Mouse (Mus musculus): ENCODE data around the gene Gm49392.
"Not testable (repeated sequence)": the region's sequence is repeated elsewhere in the genome, so short reads cannot be mapped to it uniquely, and the experiment has no call there.

DNA sequence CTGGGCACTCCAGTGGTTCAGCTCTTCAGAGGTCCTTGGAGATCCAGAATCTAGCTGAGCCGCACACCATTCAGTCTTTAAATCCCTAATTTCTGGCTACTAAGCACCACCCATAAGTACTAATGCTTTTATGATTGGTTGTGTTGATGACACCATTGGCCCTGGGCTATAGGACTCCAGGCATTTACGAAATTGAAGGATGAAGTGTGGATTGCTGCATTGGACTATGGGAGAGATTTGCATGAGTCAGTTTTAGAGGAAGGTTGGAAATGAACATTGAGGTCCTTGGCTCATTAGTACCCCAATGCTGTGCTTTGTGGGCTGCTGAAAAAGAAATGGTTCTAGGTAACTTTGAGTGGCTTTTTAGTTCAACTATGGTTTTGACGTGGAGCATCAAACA, 45.2 kb upstream of the Gm49392 start, which contains the start of gene Tpbpa:
- TF ChIP-seq CTCF (conservative IDR thresholded peaks at IDR 0.05; ENCODE audit: low read length); NANOG (IDR thresholded peaks at IDR 0.05; ENCODE audit: borderline replicate concordance, low read length); POU5F1 (IDR thresholded peaks at IDR 0.05; ENCODE audit: borderline replicate concordance, low read length): not testable (repeated sequence)
